Mouse (Mus musculus): ENCODE measurements around the gene Smarca4.

The Smarca4 gene

GRCm38 (mm10) chr9:21723377-21724146 is 107.6 kb downstream of the Smarca4 start, which contains the start of gene Ldlr:
TSS of gene Ldlr (plus strand) at chr9:21723483.
- peak; percentile 92 for DNase-seq (ENCODE audit: low spot score)

DNA sequence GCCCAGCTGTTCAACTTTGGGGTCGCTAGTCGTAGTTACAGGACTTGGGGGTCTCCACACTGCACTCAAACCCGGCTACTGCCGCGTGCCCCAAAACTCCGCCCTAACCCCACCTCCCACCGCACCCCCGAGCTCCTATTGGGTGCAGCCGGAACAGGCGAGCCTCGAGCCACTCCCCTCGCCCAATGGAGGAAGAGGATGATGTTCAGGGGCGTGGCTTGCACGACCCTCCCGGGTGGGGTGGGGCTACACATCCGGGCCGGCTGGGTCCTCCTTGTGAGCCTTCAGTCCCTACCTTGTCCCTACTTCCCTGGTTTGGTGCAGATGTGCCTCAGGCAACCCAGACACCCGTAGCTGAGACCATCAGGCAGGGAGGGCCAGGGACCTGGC is 108.2 kb downstream of the Smarca4 start:
- DNase-seq (ENCODE audit: low spot score): peak; percentile 90

DNA sequence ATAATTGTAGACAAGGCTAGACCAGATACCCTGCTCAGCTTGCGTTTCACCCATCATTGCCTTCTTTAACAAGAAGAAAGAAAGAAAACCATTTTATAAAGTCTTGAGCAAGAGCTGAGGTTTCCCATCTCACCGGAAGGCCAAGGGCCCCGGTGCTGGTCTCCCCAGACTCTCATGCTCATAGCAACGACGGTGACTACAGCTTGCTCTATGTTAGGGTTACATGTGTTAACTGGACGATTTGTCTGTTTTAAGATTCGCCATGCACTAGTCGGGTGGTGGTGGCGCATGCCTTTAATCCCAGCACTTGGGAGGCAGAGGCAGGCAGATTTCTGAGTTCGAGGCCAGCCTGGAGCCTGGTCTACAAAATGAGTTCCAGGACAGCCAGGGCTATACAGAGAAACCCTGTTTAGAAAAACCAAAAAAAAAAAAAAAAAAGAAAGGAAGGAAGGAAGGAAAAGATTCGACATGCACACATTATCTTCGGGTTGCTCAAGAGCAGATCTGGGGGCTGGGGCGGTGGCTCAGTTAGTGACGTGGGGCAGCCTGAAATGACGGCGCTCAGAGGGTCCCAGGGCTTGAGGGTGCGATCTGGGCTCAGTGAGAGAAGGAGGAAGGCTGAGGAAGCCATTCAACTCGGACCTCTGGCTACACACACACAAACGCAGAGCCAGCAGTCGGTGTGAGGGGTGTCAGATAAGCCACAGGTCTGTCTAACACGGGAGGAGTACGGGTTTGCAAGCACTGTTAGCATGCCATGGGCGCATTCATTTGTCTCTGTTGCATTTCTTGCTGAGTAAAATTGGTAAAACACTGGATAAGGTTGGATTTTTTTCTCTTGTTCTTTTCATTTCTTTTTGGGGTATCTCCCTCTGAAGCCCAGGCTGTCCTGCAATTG is 109.5 kb downstream of the Smarca4 start:
- DNase-seq (ENCODE audit: low spot score): no peak

- DNase-seq (ENCODE audit: low spot score): peak; percentile 70
Measured at GRCm38 (mm10) chr9:21726218-21726975, 110.4 kb downstream of the Smarca4 start.

DNA sequence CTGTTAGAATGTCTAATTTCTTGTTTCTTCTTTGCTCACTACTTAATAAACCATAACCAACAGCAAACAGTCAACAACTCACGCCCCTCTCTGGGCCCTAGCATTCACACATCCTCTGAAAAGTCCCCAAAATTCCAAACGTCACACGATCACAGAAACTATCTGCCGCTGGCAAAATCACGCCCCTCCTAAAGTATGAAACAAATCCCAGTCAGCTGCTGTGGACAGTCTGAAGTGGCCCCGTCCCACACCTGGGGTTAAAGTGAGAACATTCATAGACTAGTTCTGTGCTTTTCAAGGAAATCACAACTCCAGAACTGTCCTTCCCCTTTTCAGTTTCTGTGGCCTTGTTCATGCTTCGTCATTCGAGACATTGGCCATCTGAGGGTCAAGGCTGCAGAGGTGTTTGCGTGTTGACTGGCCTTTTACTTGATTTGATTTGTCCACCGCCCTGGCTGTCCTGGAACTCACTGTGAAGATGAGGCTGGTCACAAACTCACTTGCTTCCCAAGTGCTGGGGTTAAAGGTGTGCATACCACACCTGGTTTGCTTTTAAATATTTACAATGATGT is 112.4 kb downstream of the Smarca4 start:
- DNase-seq (ENCODE audit: low spot score): no peak

DNA sequence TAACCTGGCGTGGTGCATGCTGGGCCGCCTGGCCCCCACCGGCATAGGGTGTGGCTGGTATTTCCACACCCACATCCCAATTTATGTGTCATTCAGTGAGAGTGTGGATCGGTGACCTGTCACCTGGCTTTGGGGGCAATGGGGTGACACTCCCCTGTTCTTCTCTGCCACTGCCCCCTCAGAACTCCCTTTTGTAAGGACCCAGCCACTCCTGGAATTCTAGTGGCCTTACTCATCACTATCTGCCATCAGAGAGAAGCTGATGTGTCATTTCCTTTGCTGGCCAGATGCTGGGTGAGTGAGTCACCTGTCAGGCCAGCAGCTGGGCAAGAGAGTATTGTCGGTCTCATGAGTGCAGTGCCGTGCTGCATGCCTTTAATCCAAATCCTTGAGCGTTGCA is 113.3 kb downstream of the Smarca4 start:
- peak; percentile 72 for DNase-seq (ENCODE audit: low spot score)

DNA sequence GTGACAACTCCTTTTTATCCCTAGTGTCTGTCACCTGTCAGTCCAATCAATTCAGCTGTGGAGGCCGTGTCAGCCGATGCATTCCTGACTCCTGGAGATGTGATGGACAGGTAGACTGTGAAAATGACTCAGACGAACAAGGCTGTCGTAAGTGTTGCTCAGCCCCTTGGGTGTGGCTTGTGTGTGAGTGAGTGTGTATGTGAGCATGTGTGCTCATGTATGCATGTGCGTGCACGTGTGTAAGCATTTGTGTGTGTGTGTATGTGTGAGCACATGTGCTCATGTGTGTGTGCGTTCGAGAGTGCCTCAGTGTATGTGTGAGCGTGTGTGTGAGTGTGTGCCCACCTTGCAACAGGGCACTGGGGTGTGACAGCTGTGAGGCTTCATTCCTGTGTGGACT is 116.3 kb downstream of the Smarca4 start:
- DNase-seq (ENCODE audit: low spot score): no peak

DNA sequence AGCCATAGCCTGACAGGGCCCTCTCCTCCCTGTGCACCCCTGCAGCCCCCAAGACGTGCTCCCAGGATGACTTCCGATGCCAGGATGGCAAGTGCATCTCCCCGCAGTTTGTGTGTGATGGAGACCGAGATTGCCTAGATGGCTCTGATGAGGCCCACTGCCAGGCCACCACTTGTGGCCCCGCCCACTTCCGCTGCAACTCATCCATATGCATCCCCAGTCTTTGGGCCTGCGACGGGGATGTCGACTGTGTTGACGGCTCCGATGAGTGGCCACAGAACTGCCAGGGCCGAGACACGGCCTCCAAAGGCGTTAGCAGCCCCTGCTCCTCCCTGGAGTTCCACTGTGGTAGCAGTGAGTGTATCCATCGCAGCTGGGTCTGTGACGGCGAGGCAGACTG is 117.5 kb downstream of the Smarca4 start:
- DNase-seq (ENCODE audit: low spot score): no peak

DNA sequence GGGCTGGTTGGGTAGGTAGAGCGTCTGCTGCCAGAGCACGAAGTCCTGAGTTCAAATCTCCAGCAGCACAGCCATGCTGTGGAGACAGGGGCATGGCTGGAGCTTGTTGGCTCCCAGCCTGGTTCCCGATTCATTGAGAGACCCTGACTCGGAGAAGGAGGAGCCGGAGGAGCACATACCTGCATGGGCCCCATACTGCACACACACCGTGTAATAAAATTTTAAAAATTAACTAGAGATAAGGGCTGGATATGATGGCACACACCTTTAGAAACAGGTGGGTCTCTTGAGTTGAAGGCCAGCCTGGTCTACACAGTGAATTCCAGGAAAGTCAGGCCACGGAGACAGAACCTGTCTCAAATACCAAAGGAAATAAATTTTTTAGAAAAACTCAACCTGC is 118.0 kb downstream of the Smarca4 start:
- DNase-seq (ENCODE audit: low spot score): no peak

DNA sequence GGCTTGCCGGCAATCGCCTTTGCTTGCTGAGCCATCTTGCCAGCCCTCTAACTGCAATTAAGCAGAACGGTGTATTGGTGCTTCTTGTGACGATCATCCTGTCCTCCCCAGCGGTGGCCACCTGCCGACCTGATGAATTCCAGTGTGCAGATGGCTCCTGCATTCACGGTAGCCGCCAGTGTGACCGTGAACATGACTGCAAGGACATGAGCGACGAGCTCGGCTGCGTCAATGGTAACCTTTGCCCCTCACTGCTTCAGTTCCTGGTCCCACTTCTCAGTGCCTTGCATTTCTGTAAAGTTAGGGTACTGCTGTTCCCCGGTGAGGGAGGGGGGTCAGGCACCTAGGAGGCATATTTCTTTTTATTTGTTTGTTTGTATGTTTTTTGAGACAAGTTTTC is 119.2 kb downstream of the Smarca4 start:
- no peak for DNase-seq (ENCODE audit: low spot score)

DNA sequence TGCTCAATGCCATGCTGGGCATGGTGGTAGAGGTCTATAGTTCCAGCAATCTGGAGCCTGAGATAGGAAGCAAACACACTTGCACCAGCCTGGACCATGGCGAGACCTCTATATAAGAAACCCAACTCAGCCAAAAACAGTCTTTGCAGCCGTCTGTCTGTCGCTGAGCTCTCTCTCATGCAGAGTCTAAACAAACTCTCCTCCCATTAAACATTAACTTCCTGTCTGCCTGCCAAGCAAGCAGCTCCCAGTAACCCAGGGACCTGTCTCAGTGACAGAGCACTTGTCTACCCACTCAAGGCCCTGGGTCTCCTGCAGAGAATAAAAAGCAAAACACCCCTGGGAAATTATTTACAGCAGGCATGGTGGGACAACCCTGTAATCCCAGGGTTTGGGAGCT is 120.6 kb downstream of the Smarca4 start:
- no peak for DNase-seq (ENCODE audit: low spot score)

GRCm38 (mm10) chr9:21737188-21737587 is 121.2 kb downstream of the Smarca4 start:
- no peak for DNase-seq (ENCODE audit: low spot score)

DNA sequence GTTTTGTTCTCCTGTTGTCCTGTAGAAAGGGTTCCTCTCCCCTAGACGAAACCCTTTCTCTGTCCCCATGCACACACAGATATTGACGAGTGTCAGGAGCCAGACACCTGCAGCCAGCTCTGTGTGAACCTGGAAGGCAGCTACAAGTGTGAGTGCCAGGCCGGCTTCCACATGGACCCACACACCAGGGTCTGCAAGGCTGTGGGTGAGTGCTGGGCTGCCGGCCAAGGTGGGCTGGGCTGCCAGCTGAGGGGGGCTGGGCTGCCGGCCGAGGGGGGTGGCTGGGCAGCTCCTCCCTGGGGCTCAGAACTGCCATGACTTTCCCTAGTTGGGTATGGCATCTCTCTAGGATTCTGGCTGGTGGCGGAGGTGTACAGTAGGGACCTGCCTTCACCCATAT is 122.8 kb downstream of the Smarca4 start:
- peak; percentile 37 for DNase-seq (ENCODE audit: low spot score)

DNA sequence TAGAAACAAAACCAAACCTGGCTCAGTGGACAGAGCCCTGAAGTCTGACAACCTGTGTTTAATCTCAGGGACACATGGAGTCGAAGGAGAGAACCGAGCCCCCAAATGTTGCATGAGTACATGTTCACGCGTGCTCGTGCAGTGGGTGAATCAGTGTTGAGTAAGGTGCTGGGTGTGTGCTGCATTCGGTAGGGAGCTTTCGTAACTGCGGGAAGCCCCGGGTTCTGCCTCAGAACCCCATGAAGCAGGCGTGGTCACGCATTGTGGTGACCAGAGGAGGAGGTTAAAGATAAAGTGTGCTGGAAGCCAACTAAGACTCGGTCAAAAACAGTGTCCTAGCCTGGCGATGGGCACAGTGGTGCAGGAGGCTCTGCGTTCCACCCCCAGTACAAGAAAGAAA is 124.5 kb downstream of the Smarca4 start:
- DNase-seq (ENCODE audit: low spot score): no peak

- DNase-seq (ENCODE audit: low spot score): no peak
Measured at GRCm38 (mm10) chr9:21741514-21741913, 125.5 kb downstream of the Smarca4 start.

DNA sequence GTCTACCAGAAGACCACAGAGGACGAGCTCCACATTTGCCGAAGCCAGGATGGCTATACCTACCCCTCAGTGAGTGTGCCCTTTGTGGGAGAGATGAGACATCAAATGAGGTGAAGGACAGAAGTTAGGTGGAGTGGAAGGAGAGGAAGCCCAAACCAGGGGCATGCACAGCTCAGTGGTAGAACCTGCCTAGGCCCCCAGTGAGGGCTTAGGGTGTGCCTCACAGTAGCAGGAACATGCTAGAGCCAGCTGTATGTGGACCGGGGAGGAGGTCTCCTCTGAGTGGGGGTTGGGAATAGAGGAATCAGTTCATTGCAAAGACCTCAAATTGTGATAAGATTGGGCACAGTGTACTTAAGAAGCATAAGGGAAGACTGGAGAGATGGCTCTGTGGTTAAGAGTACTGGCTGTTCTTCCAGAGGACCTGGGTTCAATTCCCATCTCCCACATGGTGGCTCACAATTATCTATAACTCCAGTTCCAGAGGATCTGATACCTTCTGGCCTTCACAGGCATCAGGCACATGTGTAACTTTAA is 131.3 kb downstream of the Smarca4 start:
- DNase-seq (ENCODE audit: low spot score): no peak

DNA sequence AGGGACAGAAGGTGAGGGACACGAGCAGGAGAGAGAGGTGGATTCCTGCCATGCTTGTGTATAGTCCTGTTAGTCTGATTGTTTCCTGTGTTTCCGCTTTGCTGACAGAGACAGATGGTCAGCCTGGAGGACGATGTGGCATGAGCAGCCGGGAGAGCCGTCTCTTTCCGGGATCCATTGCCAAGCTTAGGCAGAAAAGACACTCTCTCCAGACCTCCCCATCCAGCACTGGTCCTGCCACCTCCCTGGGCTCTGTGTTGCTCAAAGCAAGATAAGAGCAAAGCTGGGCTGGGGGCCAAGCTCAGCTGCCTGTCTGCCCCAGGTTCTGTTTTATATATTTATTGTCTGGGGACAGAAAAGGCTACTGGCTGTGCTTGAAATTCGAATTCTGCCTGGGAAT is 132.1 kb downstream of the Smarca4 start:
- peak; percentile 94 for DNase-seq (ENCODE audit: low spot score)

GRCm38 (mm10) chr9:21748491-21748890 is 132.5 kb downstream of the Smarca4 start:
- DNase-seq (ENCODE audit: low spot score): peak; percentile 27

DNA sequence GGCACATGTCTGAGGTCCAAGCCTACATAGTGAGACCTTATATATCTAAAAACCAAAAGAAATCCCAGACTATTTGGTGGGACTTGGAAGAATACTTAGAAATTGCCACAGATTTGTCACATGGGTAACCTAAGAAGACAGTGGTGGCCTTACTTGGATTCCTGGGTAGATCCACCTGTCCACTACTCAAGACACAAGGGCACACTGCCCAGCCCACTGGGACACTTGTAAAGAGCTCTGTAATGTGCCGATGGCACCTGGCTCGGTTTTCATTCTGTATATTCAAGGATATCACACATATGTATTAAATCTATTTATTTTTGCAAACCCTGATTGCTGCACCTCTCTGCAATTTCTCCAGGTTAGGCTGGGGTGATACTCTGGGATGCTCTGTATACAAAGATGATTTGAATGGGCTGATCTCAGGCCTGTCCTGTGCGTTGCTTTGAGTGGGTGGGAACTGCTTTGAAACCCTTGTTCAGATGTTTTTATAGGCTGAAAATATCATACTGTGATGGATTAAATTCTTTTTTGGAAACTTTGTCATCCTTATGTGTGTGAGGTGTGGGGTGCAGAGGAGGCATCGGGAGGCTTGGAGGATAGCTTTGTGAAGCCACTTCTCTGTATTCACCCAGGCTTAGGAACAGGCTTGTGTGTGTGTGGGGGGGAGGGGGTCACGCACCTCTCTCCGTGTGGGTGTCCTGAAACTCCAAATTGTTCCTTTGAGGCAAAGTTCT is 133.6 kb downstream of the Smarca4 start:
- DNase-seq (ENCODE audit: low spot score): no peak

GRCm38 (mm10) chr9:21750370-21750769 is 134.4 kb downstream of the Smarca4 start:
- no peak for DNase-seq (ENCODE audit: low spot score)

GRCm38 (mm10) chr9:21751347-21751746 is 135.4 kb downstream of the Smarca4 start:
- DNase-seq (ENCODE audit: low spot score): peak; percentile 72
